Mouse (Mus musculus): ENCODE measurements around the gene Man2a2.

GRCm38 (mm10) chr7:80412781-80413180, 41.6 kb upstream of the Man2a2 start:
- no peak for TF ChIP-seq POLR2A (IDR thresholded peaks at IDR 0.05; ENCODE audit: low read depth, low read length)
- TF ChIP-seq CTCF (conservative IDR thresholded peaks at IDR 0.05; ENCODE audit: insufficient read depth, insufficient read length, low read depth, low read length), result no peak
